Mouse (Mus musculus): ENCODE data around the gene Vps13a. TPM values are rescaled to one million over a fixed set of nuclear protein-coding genes. Genes with fewer than 3 reads are reported as not detected.
"Not testable (repeated sequence)": the region's sequence is repeated elsewhere in the genome, so short reads cannot be mapped to it uniquely, and the experiment has no call there.

The Vps13a gene
- polyA plus RNA-seq (2015; fragmentation: Nextera tagmentation; extraction: Ambion mirVana): 6.0 and 6.8 TPM in 2 replicates

DNA sequence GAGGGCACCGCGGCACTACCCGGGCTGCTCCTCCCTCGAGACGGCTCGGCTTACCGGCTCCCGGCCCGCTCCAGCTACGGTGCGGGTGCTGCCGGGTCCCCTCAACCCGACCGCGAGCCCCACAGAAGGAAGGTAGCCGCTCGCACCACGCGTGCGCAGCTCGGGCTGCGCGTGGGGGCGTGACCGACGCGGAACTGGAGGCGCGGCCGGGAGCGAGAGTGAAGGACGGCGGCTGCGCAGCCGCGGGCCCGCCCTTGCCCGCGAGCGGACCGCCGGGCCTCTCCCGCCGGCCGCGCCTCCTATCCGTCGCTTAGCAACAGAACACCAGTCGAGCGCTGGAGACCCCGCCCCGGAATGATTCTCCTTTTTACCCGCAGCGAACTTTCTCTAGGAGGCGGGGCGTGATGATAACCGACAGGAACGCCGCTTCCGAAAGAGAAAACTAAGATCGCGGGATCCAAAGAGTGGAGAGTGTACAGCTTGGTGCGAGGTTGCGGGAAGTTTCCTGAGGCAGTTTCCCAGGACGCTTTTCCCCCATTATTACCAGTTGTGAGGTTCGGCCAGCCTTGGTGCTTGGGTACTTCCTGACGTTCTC lies at the start of gene Vps13a:
Vps13a (minus strand) TSS at position 144 of the 595 bp plus-strand sequence.
- peak; percentile 97 for ATAC-seq (ENCODE audit: extremely low read depth, insufficient number of reproducible peaks, low FRiP score, low TSS enrichment)
- Histone ChIP-seq H3K9ac (peak within 1 kb of the TSS; percentile 88), H3K36me3 (no peaks in the 10 kb centered on the region), H3K4me2 (peak within 1 kb of the TSS; percentile 98), H3K4me1 (peaks cover 14% of the 10 kb centered on the region), H3K4me3 (peak within 1 kb of the TSS; percentile 81), H3K27me3 (replicated peaks) (peaks cover 9% of the 10 kb centered on the region; the same call in 1 of the 2 replicates), H3K9me3 (no peaks in the 10 kb centered on the region), H3K27ac (replicated peaks) (peak within 1 kb of the TSS; percentile 57)
- WGBS: under 1% methylated on average over 67 of the region's 67 CpGs

DNA sequence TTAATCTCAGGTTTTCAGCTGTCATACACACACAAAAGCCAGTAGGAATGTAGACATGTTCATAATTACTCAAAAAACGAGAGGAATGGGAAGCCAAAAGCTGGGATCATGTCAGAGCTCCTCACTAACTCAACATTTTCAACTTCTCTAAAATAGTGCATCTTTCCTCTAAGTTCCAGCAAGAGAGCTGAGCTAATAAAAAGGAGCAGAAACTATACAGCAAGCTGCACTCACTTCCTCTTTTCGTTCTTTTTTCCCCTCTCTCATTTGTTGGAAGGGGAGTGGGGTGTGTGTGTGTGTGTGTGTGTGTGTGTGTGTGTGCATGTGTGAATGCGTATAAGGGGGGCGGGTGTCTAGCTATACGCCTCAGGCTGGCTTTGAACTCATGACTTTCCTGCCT lies 46.9 kb upstream of the Vps13a start:
- WGBS: 70% methylated on average over 5 of the region's 5 CpGs
- H3K4me3 ChIP-seq: no peak overlapping the region
- no peak for ATAC-seq (ENCODE audit: extremely low read depth, insufficient number of reproducible peaks, low FRiP score, low TSS enrichment)
- H3K9me3 ChIP-seq: no peaks in the 10 kb centered on the region
- H3K4me1 ChIP-seq: no peaks in the 10 kb centered on the region
- H3K36me3 ChIP-seq: no peaks in the 10 kb centered on the region
- no peak overlapping the region for H3K4me2 ChIP-seq
- H3K27me3 ChIP-seq (replicated peaks): no peaks in the 10 kb centered on the region; the same call in 1 of the 2 replicates
- H3K27ac ChIP-seq (replicated peaks): no peak overlapping the region
- no peak overlapping the region for H3K9ac ChIP-seq

DNA sequence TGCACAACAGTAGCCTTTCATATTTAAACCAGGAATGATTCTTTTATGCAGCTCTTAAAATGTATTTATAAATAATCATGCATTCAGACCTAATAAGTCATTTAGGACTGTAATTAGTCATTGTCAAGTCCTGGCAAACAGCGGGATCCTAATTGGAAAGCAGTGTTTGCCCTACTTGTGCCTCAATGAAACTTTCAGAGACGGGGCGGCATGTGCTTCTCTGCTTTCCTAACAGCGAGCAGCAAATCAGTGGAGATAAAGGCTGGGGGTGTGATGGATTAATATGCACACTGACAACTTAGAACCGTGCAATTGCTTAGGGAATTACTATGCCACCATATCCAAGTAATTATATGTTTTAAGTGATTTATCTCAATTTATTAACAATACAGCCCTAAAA lies 44.5 kb upstream of the Vps13a start:
- H3K9me3 ChIP-seq: no peaks in the 10 kb centered on the region
- H3K4me1 ChIP-seq: no peaks in the 10 kb centered on the region
- H3K36me3 ChIP-seq: no peaks in the 10 kb centered on the region
- H3K27ac ChIP-seq (replicated peaks): no peak overlapping the region
- H3K4me2 ChIP-seq: no peak overlapping the region
- H3K4me3 ChIP-seq: no peak overlapping the region
- 56% methylated on average over 5 of the region's 5 CpGs for WGBS
- H3K27me3 ChIP-seq (replicated peaks): no peaks in the 10 kb centered on the region; the same call in 1 of the 2 replicates
- no peak for ATAC-seq (ENCODE audit: extremely low read depth, insufficient number of reproducible peaks, low FRiP score, low TSS enrichment)
- no peak overlapping the region for H3K9ac ChIP-seq

DNA sequence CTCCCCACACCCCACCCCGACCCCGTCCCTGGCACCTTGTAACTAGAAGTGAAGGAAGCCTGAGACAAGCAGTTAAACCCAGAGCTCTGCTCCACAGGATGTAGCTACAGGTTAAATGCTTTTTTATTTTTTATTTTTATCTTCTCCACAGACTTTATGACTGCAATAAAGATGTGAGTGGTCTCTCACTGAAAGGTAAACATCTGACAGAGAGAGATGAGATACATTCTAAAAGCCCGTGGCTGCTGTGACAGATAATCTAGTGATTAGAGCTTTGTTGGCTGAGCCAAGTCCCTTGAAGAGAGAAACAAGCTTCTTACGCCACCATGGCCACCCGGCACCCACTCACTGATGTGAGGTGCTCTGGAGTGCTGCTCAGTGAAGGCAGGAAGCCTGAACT lies 34.1 kb upstream of the Vps13a start:
- 17% methylated on average over 5 of the region's 5 CpGs for WGBS
- no peak for ATAC-seq (ENCODE audit: extremely low read depth, insufficient number of reproducible peaks, low FRiP score, low TSS enrichment)

DNA sequence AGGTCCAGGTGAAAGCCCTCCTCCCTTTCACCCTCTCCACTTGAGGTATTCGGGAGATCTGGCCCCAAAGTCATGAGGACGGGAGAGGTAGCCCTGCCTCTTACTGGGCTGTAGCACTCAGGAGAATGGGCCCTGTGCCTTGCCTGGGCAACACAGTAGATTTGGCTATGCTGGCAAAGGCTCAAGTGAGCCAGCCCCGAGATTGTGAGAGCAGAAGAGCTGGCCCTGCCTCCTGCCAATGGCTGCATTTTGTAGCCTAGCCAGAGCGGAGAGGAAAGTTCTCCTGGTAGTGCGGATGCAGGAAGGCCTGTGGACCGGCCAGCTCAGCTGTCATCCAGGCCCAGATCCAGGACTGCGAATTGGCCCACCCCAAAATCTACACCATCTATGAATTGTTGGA lies 32.6 kb upstream of the Vps13a start:
- Histone ChIP-seq H3K4me1 (peaks cover 8% of the 10 kb centered on the region), H3K9ac (no peak overlapping the region), H3K27me3 (replicated peaks) (no peaks in the 10 kb centered on the region), H3K4me3 (no peak overlapping the region), H3K9me3 (no peaks in the 10 kb centered on the region), H3K27ac (replicated peaks) (no peak overlapping the region), H3K36me3 (no peaks in the 10 kb centered on the region), H3K4me2 (no peak overlapping the region)
- WGBS: 80% methylated on average over 7 of the region's 7 CpGs
- no peak for ATAC-seq (ENCODE audit: extremely low read depth, insufficient number of reproducible peaks, low FRiP score, low TSS enrichment)

More for the DNA sequence above, 34.1 kb upstream of the Vps13a start:
- Histone ChIP-seq H3K9me3 (no peaks in the 10 kb centered on the region), H3K27me3 (replicated peaks) (no peaks in the 10 kb centered on the region), H3K4me2 (no peak overlapping the region), H3K36me3 (no peaks in the 10 kb centered on the region), H3K4me3 (no peak overlapping the region), H3K9ac (no peak overlapping the region), H3K4me1 (peaks cover 8% of the 10 kb centered on the region), H3K27ac (replicated peaks) (no peak overlapping the region)

DNA sequence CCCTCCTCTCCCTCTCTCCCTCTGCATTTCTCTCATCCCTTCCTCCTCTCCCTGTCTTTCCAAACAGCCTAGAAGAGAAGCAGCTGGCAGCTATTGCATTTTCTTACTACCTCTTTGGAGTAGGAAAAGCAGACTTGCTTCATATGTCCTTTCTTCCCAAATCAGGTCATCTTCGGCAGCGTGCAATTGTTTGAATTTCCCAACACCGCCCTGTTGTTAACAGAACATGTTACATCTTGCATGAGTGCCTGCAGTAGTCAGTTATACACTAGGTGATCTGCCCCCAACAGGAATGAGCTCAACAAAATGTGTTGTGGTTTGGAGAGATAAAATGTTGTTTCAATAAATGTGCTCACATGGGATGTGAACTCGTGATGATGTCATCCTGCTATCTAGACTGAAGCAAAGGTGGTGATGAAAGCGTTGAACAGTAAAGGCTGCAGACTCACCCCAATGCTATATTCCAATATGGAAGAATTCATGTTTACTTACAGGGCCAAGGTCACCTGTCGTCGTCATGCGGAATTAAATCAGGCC lies 31.4 kb upstream of the Vps13a start:
- WGBS: 77% methylated on average over 8 of the region's 8 CpGs
- Histone ChIP-seq H3K4me1 (peaks cover 8% of the 10 kb centered on the region), H3K4me2 (no peak overlapping the region), H3K36me3 (no peaks in the 10 kb centered on the region), H3K27ac (replicated peaks) (no peak overlapping the region), H3K9ac (no peak overlapping the region), H3K27me3 (replicated peaks) (no peaks in the 10 kb centered on the region), H3K9me3 (no peaks in the 10 kb centered on the region), H3K4me3 (no peak overlapping the region)
- ATAC-seq (ENCODE audit: extremely low read depth, insufficient number of reproducible peaks, low FRiP score, low TSS enrichment): no peak

DNA sequence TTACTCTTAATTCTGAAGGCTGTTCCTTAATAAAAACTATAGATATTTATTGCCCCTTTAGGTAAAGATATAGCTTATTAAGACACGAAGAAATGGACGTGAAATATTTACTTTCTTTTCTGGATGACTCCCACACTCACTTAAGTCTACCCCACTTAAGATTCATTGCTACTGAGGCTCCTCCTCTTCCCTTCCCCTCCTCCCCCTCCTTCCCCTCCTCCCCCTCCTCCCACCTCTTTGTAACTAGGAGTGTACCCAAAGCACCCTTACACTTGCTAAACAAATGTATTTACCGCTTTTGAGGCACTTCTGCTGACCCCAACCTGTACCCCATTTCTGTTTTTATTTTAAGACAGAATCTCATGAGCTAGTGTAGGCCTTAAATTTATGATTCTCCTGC lies 24.4 kb upstream of the Vps13a start:
- 46% methylated on average over 3 of the region's 3 CpGs for WGBS
- no peaks in the 10 kb centered on the region for H3K9me3 ChIP-seq

DNA sequence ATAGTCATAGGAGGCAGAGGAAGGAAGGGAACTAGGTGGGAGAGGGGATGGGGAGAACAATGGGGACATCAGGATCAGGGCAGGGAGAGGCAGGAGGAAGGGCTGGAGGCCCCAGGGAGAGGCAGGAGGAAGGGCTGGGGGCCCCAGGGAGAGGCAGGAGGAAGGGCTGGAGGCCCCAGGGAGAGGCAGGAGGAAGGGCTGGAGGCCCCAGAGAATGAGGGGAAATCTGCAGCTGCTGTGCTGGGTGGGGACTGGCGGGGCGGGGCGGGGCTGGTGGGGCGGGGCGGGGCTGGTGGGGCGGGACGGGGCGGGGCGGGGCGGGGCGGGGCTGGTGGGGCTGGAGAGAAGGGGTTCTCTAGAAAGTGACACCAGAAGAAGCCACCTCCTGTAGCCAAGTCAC lies 23.8 kb upstream of the Vps13a start:
- Histone ChIP-seq H3K9me3 (no peaks in the 10 kb centered on the region), H3K36me3 (no peaks in the 10 kb centered on the region), H3K4me1 (no peaks in the 10 kb centered on the region), H3K4me2 (no peak overlapping the region), H3K27ac (replicated peaks) (no peak overlapping the region), H3K4me3 (no peak overlapping the region), H3K9ac (no peak overlapping the region), H3K27me3 (replicated peaks) (peaks cover 3% of the 10 kb centered on the region; the same call in 1 of the 2 replicates)
- no peak for ATAC-seq (ENCODE audit: extremely low read depth, insufficient number of reproducible peaks, low FRiP score, low TSS enrichment)
- no CpG with 5 or more reads among the region's 11 CpGs for WGBS

More for the DNA sequence above, 24.4 kb upstream of the Vps13a start:
- no peak overlapping the region for H3K4me2 ChIP-seq
- H3K27ac ChIP-seq (replicated peaks): no peak overlapping the region
- H3K4me1 ChIP-seq: no peaks in the 10 kb centered on the region
- 0 out of 2 replicates have a peak, but pooled peaks cover 3% of the 10 kb centered on the region for H3K27me3 ChIP-seq (replicated peaks)
- no peaks in the 10 kb centered on the region for H3K36me3 ChIP-seq
- no peak overlapping the region for H3K4me3 ChIP-seq
- no peak overlapping the region for H3K9ac ChIP-seq
- no peak for ATAC-seq (ENCODE audit: extremely low read depth, insufficient number of reproducible peaks, low FRiP score, low TSS enrichment)

DNA sequence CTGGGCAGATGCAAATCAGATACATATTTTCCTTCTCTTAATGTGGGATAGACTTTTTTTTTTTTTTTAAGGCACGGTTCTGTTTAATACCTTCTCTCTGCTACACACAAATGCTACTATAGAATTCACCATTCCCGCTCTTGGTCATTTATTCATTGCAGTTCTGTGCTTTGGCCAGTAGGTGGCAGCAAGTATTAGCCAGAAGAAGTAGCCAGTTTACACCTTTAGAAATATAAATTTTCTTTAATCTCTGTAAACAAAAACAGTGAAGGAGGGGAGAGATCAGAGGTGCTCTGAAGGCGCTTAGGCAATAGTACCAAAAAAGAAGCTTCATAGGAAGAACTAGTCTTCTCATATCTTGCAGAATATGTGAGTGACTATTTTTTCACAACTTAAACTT lies 22.0 kb upstream of the Vps13a start:
- Histone ChIP-seq H3K36me3 (no peaks in the 10 kb centered on the region), H3K4me2 (no peak overlapping the region), H3K9ac (no peak overlapping the region), H3K9me3 (no peaks in the 10 kb centered on the region), H3K27ac (replicated peaks) (no peak overlapping the region), H3K4me1 (no peaks in the 10 kb centered on the region), H3K4me3 (no peak overlapping the region), H3K27me3 (replicated peaks) (peaks cover 3% of the 10 kb centered on the region; the same call in 1 of the 2 replicates)
- ATAC-seq (ENCODE audit: extremely low read depth, insufficient number of reproducible peaks, low FRiP score, low TSS enrichment): no peak
- WGBS: 2% methylated on average over 3 of the region's 3 CpGs

DNA sequence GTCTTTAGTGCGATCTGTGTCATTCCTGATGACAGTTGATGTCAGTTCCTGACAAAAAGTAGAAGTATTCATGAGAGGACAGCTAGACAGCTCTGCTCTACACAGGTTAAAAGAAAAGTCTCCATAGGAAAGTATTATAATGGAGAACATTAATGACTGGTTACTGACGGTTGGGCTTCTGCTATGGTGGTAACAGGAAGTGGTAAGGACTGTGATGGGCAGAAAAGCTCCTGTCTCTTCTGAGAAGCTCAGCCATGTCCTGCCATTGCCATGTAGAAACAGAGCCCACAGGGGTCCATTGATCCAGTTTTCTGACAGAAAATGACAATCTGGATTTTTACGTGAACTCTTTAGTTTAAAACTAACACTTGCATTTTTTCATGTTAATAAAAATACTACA lies 21.4 kb upstream of the Vps13a start:
- Histone ChIP-seq H3K4me3 (no peak overlapping the region), H3K36me3 (no peaks in the 10 kb centered on the region), H3K27me3 (replicated peaks) (peaks cover 3% of the 10 kb centered on the region; the same call in 1 of the 2 replicates), H3K4me1 (no peaks in the 10 kb centered on the region), H3K27ac (replicated peaks) (no peak overlapping the region), H3K4me2 (no peak overlapping the region), H3K9me3 (no peaks in the 10 kb centered on the region), H3K9ac (no peak overlapping the region)
- WGBS: 73% methylated on average over 3 of the region's 3 CpGs
- no peak for ATAC-seq (ENCODE audit: extremely low read depth, insufficient number of reproducible peaks, low FRiP score, low TSS enrichment)

DNA sequence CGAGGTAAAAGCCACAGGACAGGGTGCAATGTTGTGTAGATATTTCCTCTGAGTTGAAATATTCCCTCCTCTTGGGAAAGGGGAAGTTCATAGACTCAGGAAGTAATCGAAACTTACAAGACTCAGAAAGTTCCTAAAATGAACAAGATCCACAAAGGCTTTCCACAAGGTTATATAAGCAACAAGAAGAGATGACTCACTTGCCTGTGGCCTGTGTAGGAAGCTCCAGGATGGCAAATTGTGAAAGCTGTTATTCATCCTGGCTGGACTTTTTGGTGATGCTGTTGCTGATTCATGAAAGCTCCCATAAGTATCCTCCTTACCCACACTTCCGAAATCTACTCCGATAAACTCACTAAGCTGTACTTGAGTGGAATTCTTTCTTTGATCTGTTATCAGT lies 17.2 kb upstream of the Vps13a start:
- ATAC-seq (ENCODE audit: extremely low read depth, insufficient number of reproducible peaks, low FRiP score, low TSS enrichment): no peak
- WGBS: 57% methylated on average over 4 of the region's 4 CpGs

DNA sequence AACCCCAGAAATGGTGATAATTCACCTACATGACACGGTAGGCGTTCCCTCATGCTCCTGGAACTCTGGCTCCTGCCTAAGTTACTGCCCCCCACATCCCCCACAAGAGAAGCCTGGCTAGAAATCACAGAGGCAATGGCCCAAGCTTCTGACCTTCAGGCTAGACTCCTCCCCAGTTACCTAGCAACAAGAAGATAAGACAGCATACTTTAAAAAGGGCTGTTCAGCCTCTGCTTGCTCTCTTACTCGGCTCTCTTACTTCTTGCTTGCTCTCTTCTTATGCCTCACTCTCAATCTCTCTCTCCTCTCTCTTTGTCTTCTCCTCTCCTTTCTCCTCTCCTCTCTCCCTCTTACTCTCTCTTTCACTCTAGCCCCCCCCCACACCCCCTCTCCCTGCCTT lies 13.8 kb upstream of the Vps13a start:
- H3K4me3 ChIP-seq; H3K4me2 ChIP-seq; ATAC-seq (ENCODE audit: extremely low read depth, insufficient number of reproducible peaks, low FRiP score, low TSS enrichment); H3K9ac ChIP-seq; H3K27ac ChIP-seq (replicated peaks); H3K36me3 ChIP-seq; H3K4me1 ChIP-seq; H3K9me3 ChIP-seq; H3K27me3 ChIP-seq (replicated peaks): not testable (repeated sequence)
- WGBS: 76% methylated on average over 3 of the region's 3 CpGs

More for the DNA sequence above, 17.2 kb upstream of the Vps13a start:
- no peaks in the 10 kb centered on the region for H3K4me1 ChIP-seq
- no peak overlapping the region for H3K4me2 ChIP-seq
- no peaks in the 10 kb centered on the region for H3K36me3 ChIP-seq
- H3K27ac ChIP-seq (replicated peaks): no peak overlapping the region
- no peak overlapping the region for H3K9ac ChIP-seq
- H3K27me3 ChIP-seq (replicated peaks): no peaks in the 10 kb centered on the region; the same call in 1 of the 2 replicates
- no peak overlapping the region for H3K4me3 ChIP-seq
- peaks cover 4% of the 10 kb centered on the region; the same call in 1 of the 2 replicates for H3K9me3 ChIP-seq
